Mouse (Mus musculus): ENCODE measurements at regions not wholly inside any gene's neighbourhood (a gene's known extent, or its start where the extent isn't known, plus 50 kb on each side); places are given as distances from the start of the nearest gene placed in this dataset.

DNA sequence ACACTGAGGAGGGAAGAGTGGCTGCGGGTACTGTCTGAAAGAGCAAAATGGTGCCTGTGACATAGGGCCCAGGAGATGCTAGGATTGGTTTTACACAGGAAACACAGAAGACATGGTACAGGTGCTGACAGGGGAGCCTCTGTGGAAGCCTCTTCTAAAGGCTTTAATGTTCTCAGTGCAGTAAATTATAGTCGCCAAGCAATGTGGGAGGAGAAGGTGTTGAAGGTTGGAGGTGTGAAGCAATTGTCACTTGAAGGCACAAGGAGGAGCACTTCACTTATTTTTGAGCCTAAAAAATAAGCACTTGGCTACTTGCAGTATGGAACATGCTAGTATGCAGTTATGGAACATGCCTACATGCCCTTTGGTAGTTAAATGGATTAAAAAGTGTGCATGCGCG lies 283.6 kb upstream of the Pkdcc start:
- TF ChIP-seq CTCF (IDR thresholded peaks at IDR 0.05; ENCODE audit: low read depth, low read length) = no peak
- no peak for TF ChIP-seq POLR2A (IDR thresholded peaks at IDR 0.05; ENCODE audit: borderline replicate concordance, low read depth, low read length)

Data from bone marrow macrophage, adult 2 months (primary cell).